Mouse (Mus musculus) forebrain, embryonic 14.5 days (tissue): ENCODE data around the gene Slc7a11. TPM values are rescaled to one million over a fixed set of nuclear protein-coding genes. Genes with fewer than 3 reads are reported as not detected.
"Not testable (repeated sequence)": the region's sequence is repeated elsewhere in the genome, so short reads cannot be mapped to it uniquely, and the experiment has no call there.

Experiments
- ATAC-seq: fragments of 200-750 bp; cut with Nextera tagmentation; 2 replicates; pipeline ENCODE4 v1.8.0; 2017; ENCODE audit warnings: mild to moderate bottlenecking, moderate library complexity
- DNase-seq: peaks from one replicate; pipeline ENCODE4 v3.0.0-alpha.2; 2015; ENCODE audit warnings: low spot score
- H3K27ac ChIP-seq: fragments of 300-500 bp; sonication (generic); 2 replicates; pipeline ENCODE4 v1.5.1; 2014; ENCODE audit warnings: low read depth, mild to moderate bottlenecking, control low read depth, low read length, moderate library complexity
- H3K27me3 ChIP-seq: fragments of 300-500 bp; sonication (generic); replicated peaks from 2 replicates; pipeline ENCODE4 v1.6.1; 2014; ENCODE audit warnings: low read length, control low read depth, mixed read lengths; ENCODE audit not compliant: control insufficient read depth, insufficient read depth
- H3K36me3 ChIP-seq: fragments of 300-500 bp; sonication (generic); 2 replicates; pipeline ENCODE4 v1.6.1; 2014; ENCODE audit warnings: low read length, control low read depth; ENCODE audit not compliant: control insufficient read depth, insufficient read depth
- H3K4me1 ChIP-seq: fragments of 300-500 bp; sonication (generic); 2 replicates; pipeline ENCODE4 v1.6.1; 2014; ENCODE audit warnings: antibody characterized with exemption, low read length, control low read depth; ENCODE audit not compliant: control insufficient read depth, insufficient read depth
- H3K4me2 ChIP-seq: fragments of 300-500 bp; sonication (generic); 2 replicates; pipeline ENCODE4 v1.6.1; 2014; ENCODE audit warnings: mild to moderate bottlenecking, control low read depth, low read length
- H3K4me3 ChIP-seq: fragments of 300-500 bp; sonication (generic); 2 replicates; pipeline ENCODE4 v1.5.1; 2014; ENCODE audit warnings: low read depth, low read length, control low read depth
- H3K9ac ChIP-seq: fragments of 300-500 bp; sonication (generic); 2 replicates; pipeline ENCODE4 v1.6.1; 2014; ENCODE audit warnings: mild to moderate bottlenecking, low read length, control low read depth, moderate library complexity
- H3K9me3 ChIP-seq: fragments of 300-500 bp; sonication (generic); replicated peaks from 2 replicates; pipeline ENCODE4 v1.6.1; 2016; ENCODE audit warnings: low read length, control low read depth, mixed read lengths; ENCODE audit not compliant: control insufficient read depth
- WGBS: fragments of 180-500 bp; shearing (Covaris S2); extraction: QIAGEN DNeasy Blood & Tissue Kit; methylation state at CpG from one replicate; pipeline ENCODE4 v1.1.7; 2014; 5-methylcytosine and 5-hydroxymethylcytosine counted together
- polyA plus RNA-seq: library from polyadenylated mRNA; unstranded; fragments of >200 nt; fragmentation: Nextera tagmentation; extraction: Ambion mirVana; gene quantifications from 2 replicates; pipeline ENCODE4 v1.2.1, GENCODE M21; 2014

The Slc7a11 gene
- polyA plus RNA-seq, 1 experiment from 2014 or later, result 1.9 TPM

GRCm38 (mm10) chr3:50442341-50443292 is 797 bp downstream of the Slc7a11 start:
- ATAC-seq, result no peak
- 78% methylated on average over 19 of the region's 19 CpGs for WGBS
- H3K9ac ChIP-seq, result peak overlapping the region; percentile 52

GRCm38 (mm10) chr3:50441330-50441729 is 2.1 kb downstream of the Slc7a11 start:
- H3K9ac ChIP-seq, result no peak overlapping the region
- no peak overlapping the region for H3K4me3 ChIP-seq
- no peak overlapping the region for H3K4me2 ChIP-seq
- H3K4me1 ChIP-seq, result peaks cover 13% of the 10 kb centered on the region
- no peak for ATAC-seq
- DNase-seq, result no peak
- H3K9me3 ChIP-seq, result no peaks in the 10 kb centered on the region
- H3K36me3 ChIP-seq, result no peaks in the 10 kb centered on the region
- no peak overlapping the region for H3K27ac ChIP-seq
- no peaks in the 10 kb centered on the region for H3K27me3 ChIP-seq
- 88% methylated on average over 3 of the region's 3 CpGs for WGBS

More at GRCm38 (mm10) chr3:50442341-50443292, 797 bp downstream of the Slc7a11 start:
- H3K4me2 ChIP-seq, result peak overlapping the region; percentile 56
- H3K27ac ChIP-seq, result no peak overlapping the region
- no peak for DNase-seq
- H3K27me3 ChIP-seq, result no peaks in the 10 kb centered on the region
- no peaks in the 10 kb centered on the region for H3K9me3 ChIP-seq
- H3K4me3 ChIP-seq, result peak overlapping the region; percentile 19; the same call in 1 of the 2 replicates
- H3K4me1 ChIP-seq, result peaks cover 13% of the 10 kb centered on the region
- no peaks in the 10 kb centered on the region for H3K36me3 ChIP-seq

- 88% methylated on average over 2 of the region's 2 CpGs for WGBS
- H3K4me3 ChIP-seq, result no peak overlapping the region
- no peaks in the 10 kb centered on the region for H3K36me3 ChIP-seq
- H3K27ac ChIP-seq, result no peak overlapping the region
- peaks cover 13% of the 10 kb centered on the region for H3K4me1 ChIP-seq
- no peaks in the 10 kb centered on the region for H3K9me3 ChIP-seq
- H3K27me3 ChIP-seq, result no peaks in the 10 kb centered on the region
- no peak for DNase-seq
- no peak overlapping the region for H3K4me2 ChIP-seq
- ATAC-seq, result no peak
- H3K9ac ChIP-seq, result no peak overlapping the region
Measured at GRCm38 (mm10) chr3:50440409-50440808, 3.0 kb downstream of the Slc7a11 start.

GRCm38 (mm10) chr3:50439429-50439828 is 4.0 kb downstream of the Slc7a11 start:
- Histone ChIP-seq H3K4me1 (peaks cover 13% of the 10 kb centered on the region), H3K9ac (no peak overlapping the region), H3K4me2 (no peak overlapping the region), H3K4me3 (no peak overlapping the region), H3K36me3 (no peaks in the 10 kb centered on the region), H3K9me3 (no peaks in the 10 kb centered on the region), H3K27me3 (no peaks in the 10 kb centered on the region), H3K27ac (no peak overlapping the region)
- ATAC-seq (no peak), DNase-seq (no peak)
- WGBS, result 91% methylated on average over 5 of the region's 5 CpGs

GRCm38 (mm10) chr3:50438520-50439253 is 4.7 kb downstream of the Slc7a11 start:
- Histone ChIP-seq H3K27me3 (no peaks in the 10 kb centered on the region), H3K4me3 (no peak overlapping the region), H3K4me1 (peaks cover 6% of the 10 kb centered on the region; the same call in 1 of the 2 replicates), H3K4me2 (no peak overlapping the region), H3K27ac (no peak overlapping the region), H3K9me3 (no peaks in the 10 kb centered on the region), H3K36me3 (no peaks in the 10 kb centered on the region), H3K9ac (no peak overlapping the region)
- WGBS, result 35% methylated on average over 4 of the region's 4 CpGs
- DNase-seq (no peak), ATAC-seq (no peak)

GRCm38 (mm10) chr3:50438081-50438480 is 5.3 kb downstream of the Slc7a11 start:
- H3K27me3 ChIP-seq, H3K4me1 ChIP-seq, H3K27ac ChIP-seq, H3K36me3 ChIP-seq, H3K9ac ChIP-seq, H3K9me3 ChIP-seq, H3K4me3 ChIP-seq, H3K4me2 ChIP-seq: not testable (repeated sequence)
- 15% methylated on average over 2 of the region's 2 CpGs for WGBS
- DNase-seq (peak; percentile 30), ATAC-seq (peak; percentile 42; the same call in 1 of the 2 replicates)

- H3K4me3 ChIP-seq, H3K27ac ChIP-seq, H3K36me3 ChIP-seq, H3K9me3 ChIP-seq, H3K4me2 ChIP-seq, H3K4me1 ChIP-seq, H3K27me3 ChIP-seq, H3K9ac ChIP-seq, DNase-seq, ATAC-seq: not testable (repeated sequence)
- WGBS, result 87% methylated on average over 2 of the region's 2 CpGs
Measured at GRCm38 (mm10) chr3:50436409-50436808, 7.0 kb downstream of the Slc7a11 start.

- no peaks in the 10 kb centered on the region for H3K9me3 ChIP-seq
- no peak overlapping the region for H3K9ac ChIP-seq
- WGBS, result 74% methylated on average over 4 of the region's 4 CpGs
- no peaks in the 10 kb centered on the region for H3K36me3 ChIP-seq
- DNase-seq (no peak), ATAC-seq (no peak)
- no peak overlapping the region for H3K4me3 ChIP-seq
- H3K27me3 ChIP-seq, result no peaks in the 10 kb centered on the region
- H3K27ac ChIP-seq, result no peak overlapping the region
- no peaks in the 10 kb centered on the region for H3K4me1 ChIP-seq
- H3K4me2 ChIP-seq, result no peak overlapping the region
Measured at GRCm38 (mm10) chr3:50433831-50434230, 9.6 kb downstream of the Slc7a11 start.
